Mouse (Mus musculus): ENCODE data around the gene Zfp937. TPM values are rescaled to one million over a fixed set of nuclear protein-coding genes. Genes with fewer than 3 reads are reported as not detected.

Gene Zfp937
- polyA plus RNA-seq (2014; fragmentation: Illumina TruSeq; extraction: RNeasy Lipid Tissue Mini Kit (QIAGEN cat#74804); ENCODE audit: low read depth, low replicate concordance) = 12.0 TPM

GRCm38 (mm10) chr2:150217600-150218362, at the start of gene Zfp937:
Gene Zfp937 (plus strand): TSS chr2:150218073.

GRCm38 (mm10) chr2:150179579-150179978, 38.3 kb upstream of the Zfp937 start, which contains the start of gene Gm10770:
Gene Gm10770 (minus strand): TSS chr2:150179679.

DNA sequence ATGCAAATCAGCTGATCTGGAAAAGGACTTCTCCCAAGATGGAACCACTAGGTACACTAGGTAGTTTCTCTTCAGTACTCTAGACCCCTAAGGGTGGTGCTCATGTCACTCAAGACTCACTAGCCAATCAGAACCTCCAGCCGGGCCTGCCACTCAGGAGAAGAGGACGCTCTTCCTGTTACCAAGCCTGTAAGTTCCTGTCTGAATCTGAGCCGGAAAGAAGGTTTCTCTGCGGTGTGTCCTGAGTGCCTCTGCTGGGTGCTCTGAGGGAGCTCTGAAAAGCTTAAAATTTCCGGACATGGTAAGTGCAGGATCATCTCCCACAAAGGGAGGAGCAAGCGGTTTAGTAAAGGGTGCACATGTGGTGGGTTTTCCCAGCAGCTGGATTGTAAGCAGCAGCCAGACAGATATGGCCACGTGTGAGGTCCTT, 36.3 kb upstream of the Zfp937 start, which contains the start of gene Gm14139:
Gene Gm14139 (plus strand): TSS at position 186 of the 430 bp plus-strand sequence.

DNA sequence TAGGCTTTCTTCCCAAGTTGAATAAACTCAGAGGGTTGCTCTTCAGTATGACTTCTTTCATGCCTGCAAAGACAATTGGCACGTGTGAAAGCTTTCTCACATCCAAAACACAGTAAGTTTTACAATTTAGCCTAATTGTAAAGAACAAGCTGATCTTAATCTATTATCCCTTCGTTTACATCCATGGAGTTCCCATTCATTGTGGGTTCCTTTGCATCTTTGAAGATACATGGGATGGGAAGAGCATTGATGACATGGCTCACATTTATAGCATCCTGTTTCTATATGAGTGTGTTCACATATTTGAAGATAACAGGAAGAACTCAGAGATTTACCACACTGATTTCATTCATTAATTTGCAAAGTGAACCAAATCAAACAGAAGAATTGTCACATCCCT, 37.6 kb downstream of the Zfp937 start, which contains the start of gene Gm21994:
Gene Gm21994 (minus strand): TSS at position 101 of the 400 bp plus-strand sequence.

GRCm38 (mm10) chr2:150257291-150257690, 39.4 kb downstream of the Zfp937 start, which contains the start of gene Gm14124:
Gene Gm14124 (plus strand): TSS chr2:150257517.

Other genes starting within 250 kb of the Zfp937 start
- gene Zfp120, start 81.4 kb upstream of the Zfp937 start, polyA plus RNA-seq (2014; fragmentation: Illumina TruSeq; extraction: RNeasy Lipid Tissue Mini Kit (QIAGEN cat#74804); ENCODE audit: low read depth, low replicate concordance) = 31.1 TPM
- gene Gm10770, start 38.4 kb upstream of the Zfp937 start, polyA plus RNA-seq (2014; fragmentation: Illumina TruSeq; extraction: RNeasy Lipid Tissue Mini Kit (QIAGEN cat#74804); ENCODE audit: low read depth, low replicate concordance) = not detected
- gene Gm14139, start 36.3 kb upstream of the Zfp937 start, polyA plus RNA-seq (2014; fragmentation: Illumina TruSeq; extraction: RNeasy Lipid Tissue Mini Kit (QIAGEN cat#74804); ENCODE audit: low read depth, low replicate concordance) = not detected
- gene Gm21994, start 37.5 kb downstream of the Zfp937 start, polyA plus RNA-seq (2014; fragmentation: Illumina TruSeq; extraction: RNeasy Lipid Tissue Mini Kit (QIAGEN cat#74804); ENCODE audit: low read depth, low replicate concordance) = 6.3 TPM
- gene Gm14124, start 39.4 kb downstream of the Zfp937 start, polyA plus RNA-seq (2014; fragmentation: Illumina TruSeq; extraction: RNeasy Lipid Tissue Mini Kit (QIAGEN cat#74804); ENCODE audit: low read depth, low replicate concordance) = not detected
- gene Gm10130, start 105.6 kb downstream of the Zfp937 start, polyA plus RNA-seq (2014; fragmentation: Illumina TruSeq; extraction: RNeasy Lipid Tissue Mini Kit (QIAGEN cat#74804); ENCODE audit: low read depth, low replicate concordance) = not detected
- gene 3300002I08Rik, start 144.7 kb downstream of the Zfp937 start, polyA plus RNA-seq (2014; fragmentation: Illumina TruSeq; extraction: RNeasy Lipid Tissue Mini Kit (QIAGEN cat#74804); ENCODE audit: low read depth, low replicate concordance) = 4.4 TPM
- gene Zfp442, start 233.4 kb downstream of the Zfp937 start, polyA plus RNA-seq (2014; fragmentation: Illumina TruSeq; extraction: RNeasy Lipid Tissue Mini Kit (QIAGEN cat#74804); ENCODE audit: low read depth, low replicate concordance) = 11.5 TPM

Data from kidney, adult 10 weeks (tissue).